Mouse (Mus musculus): Measurements from ENCODE around the gene Nt5c.
A peak's percentile ranks its signal among the peaks of the same experiment; 100 is the strongest.
"Not testable (repeated sequence)": the region's sequence is repeated elsewhere in the genome, so short reads cannot be mapped to it uniquely, and the experiment has no call there.

The Nt5c gene

GRCm38 (mm10) chr11:115510507-115510888, 18.8 kb upstream of the Nt5c start:
- DNase-seq (ENCODE audit: low spot score): no peak

- no peak for DNase-seq (ENCODE audit: low spot score)
Observed at GRCm38 (mm10) chr11:115509773-115510506, 18.3 kb upstream of the Nt5c start.

GRCm38 (mm10) chr11:115508061-115508460, 16.4 kb upstream of the Nt5c start:
- no peak for DNase-seq (ENCODE audit: low spot score)

DNA sequence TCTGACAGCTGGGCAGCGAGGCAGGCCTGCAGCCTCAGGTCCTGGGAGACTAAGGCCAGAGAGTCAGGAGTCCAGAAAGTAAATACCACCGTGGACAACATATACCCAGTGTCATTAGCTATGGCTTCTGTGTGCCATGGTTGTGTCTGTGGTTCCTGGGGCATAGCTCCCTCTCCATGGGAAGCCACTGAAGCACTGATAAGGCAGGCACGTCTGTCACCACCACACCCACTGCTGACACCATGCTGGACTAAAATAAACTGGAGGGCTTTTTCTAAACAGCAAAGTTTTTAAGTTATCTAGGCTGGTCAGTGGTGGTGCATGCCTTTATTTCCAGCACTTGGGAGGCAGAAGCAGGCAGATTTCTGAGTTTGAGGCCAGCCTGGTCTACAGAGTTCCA, 14.9 kb upstream of the Nt5c start:
- no peak for DNase-seq (ENCODE audit: low spot score)

DNA sequence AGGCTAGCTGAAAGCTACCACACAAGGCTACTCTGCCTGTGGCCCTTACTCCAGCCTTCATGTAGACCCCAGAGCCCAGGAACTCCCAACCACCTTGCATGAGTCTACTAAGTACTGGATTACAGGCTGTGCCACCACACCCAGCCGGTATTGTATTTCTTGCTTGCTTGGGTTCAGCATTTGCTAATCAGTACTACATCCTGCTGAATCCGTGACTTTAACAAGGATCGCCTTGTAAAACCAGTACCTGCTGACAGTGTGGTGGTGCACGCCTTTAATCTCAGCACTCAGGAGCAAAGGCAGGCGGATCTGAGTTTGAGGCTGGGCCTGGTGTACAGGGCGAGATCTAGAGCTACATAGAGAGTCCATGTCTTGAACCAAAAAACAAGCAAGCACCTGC, 11.0 kb upstream of the Nt5c start:
- no peak for DNase-seq (ENCODE audit: low spot score)

GRCm38 (mm10) chr11:115496559-115496958, 4.9 kb upstream of the Nt5c start:
- not testable (repeated sequence) for DNase-seq (ENCODE audit: low spot score)

DNA sequence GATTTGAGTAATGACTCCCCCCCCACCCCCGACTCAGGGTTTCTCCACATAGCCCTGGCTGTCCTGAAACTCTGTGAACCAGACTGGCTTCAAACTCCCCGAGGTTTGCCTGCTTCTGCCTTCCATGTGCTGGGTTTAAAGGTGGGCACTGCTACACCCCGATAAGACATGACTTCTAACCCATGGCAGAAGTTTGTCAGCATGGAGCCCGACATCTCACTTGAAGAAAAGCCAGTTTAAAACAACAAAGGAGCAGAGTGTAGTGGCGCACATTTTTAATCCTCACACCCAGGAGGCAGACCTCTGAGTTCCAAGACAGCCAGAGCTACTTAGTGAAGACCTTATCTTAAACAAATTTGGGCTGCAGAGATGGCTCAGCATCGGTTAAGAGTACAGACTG, 725 bp upstream of the Nt5c start:
- DNase-seq (ENCODE audit: low spot score): no peak

DNA sequence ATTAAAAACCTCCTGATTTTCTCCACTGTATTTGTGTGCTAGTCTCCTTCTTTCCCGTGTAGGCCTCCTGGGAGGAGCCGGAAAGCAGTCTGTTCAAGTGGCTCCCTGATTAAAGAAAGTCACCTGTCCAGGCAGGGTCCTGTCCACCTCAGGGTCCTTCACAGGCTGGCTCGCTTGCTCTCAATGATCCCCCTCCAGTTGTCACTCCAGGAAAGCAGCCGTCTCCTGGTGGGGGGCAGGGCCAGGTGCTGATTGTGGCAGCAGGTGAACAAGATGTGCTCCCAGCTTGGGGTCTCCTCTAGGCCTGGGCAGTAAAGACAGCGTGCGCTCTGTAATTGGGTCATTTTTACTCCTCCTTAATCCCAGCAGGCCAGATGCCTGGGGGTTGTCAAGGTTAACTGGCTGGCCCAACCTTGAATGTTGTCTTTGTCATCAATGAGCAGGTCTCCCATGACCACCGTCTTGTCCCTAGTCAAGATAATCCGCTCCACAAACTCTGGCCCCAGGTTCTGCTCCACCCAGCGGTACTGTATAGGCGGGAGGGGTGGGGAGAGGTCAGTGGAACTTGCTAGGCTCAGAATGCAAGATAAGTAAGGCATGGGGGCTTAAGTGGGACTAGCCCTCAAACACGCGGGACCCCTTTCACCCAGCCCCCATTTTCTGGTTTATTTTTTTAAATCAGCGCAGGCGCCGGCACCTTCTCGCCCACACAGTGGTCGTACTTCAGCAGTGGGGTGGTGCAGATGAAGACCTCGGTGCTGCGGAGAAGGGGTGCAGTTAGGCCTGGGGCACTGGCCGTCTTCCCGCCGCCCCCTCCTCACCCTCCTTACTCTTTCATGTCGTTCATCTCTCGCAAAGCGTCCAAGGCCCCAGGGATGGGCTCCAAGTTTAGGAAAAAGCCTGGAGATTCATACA, 964 bp downstream of the Nt5c start:
- no peak for DNase-seq (ENCODE audit: low spot score)

DNA sequence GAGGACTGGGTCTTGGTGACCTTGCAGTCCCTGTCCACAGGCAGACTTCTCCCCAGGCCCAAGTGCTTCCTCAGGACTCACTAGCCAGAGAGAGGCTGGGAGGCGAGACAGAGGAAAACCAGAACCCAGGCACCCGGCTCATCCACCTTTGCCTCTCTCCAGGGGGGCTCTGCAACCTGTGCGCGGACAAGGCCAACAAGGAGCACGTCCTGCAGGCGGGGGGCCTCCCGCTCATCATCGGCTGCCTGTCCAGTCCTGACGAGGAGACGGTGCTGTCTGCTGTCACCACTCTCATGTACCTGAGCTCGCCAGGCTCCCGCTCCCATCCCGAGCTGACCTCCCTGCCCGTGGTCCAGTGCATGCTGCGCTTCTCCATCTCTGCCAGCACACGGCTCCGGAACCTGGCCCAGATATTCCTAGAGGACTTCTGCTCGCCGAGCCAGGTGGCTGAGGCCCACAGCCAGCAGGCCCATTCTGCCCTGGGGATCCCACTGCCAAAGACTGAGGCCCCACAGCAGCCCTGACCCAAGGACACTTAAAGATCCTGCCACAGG, 3.0 kb downstream of the Nt5c start:
- DNase-seq (ENCODE audit: low spot score): no peak

DNA sequence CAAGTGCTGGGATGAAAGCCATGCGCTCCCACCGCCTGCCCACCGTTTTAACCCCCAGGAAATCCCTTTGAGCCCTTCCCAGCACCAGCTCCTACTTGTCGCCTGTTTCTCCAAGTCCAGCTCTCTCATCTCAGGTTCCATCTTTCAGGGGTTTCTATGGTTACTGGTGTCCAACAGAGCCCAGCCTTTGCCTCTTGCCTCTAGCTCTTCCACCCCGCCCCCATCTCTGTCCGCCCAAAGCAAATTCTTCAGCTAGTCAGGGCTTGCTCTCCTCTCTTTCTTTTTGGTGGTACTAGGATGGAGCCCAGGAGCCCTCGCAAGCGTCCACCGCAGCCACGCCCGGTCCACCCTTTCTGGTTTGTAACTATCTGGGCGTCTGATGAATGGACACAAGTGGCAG, 6.5 kb downstream of the Nt5c start:
- no peak for DNase-seq (ENCODE audit: low spot score)

DNA sequence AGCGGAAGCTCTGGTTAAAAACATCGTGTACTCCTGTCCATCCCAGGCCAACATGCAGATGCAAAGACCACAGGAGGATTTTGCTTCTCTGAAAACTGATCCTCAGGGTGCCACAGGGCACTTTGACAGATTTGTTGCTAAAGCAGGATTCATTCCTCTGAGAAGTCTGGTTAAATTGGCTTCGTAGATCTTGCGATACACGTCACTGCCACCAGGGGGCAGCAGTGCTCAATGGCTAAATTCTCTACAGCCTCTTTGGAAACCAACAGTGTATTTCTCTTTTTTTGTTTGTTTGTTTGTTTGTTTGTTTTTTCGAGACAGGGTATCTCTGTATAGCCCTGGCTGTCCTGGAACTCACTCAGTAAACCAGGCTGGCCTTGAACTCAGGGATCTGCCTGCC, 7.9 kb downstream of the Nt5c start:
- peak; percentile 79 for DNase-seq (ENCODE audit: low spot score)

DNA sequence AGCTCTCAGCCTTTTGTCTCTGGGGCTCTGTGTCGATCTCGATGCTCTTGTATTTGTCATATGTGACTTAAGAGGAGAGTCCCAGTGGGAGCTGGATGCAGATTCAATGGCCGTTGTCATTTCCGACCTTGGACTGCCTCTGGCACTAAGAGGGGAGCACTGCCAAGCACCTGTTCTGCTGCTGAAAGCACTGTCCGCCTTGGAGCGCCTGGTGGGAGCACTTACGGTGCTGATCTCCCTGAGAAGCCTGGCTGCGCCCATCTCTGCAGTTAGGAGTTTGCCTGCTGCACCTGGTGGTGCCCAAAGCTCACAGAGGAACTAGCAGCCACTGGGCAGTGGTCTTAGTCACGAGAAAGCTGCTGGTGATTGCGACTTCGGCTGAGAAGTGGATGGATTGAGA, 8.4 kb downstream of the Nt5c start:
- DNase-seq (ENCODE audit: low spot score): no peak

- DNase-seq (ENCODE audit: low spot score): no peak
Observed at GRCm38 (mm10) chr11:115481553-115482259, 10.0 kb downstream of the Nt5c start.

- DNase-seq (ENCODE audit: low spot score): no peak
Observed at GRCm38 (mm10) chr11:115478296-115478938, 13.2 kb downstream of the Nt5c start.

- DNase-seq (ENCODE audit: low spot score): not testable (repeated sequence)
Observed at GRCm38 (mm10) chr11:115477388-115477787, 14.3 kb downstream of the Nt5c start.

DNA sequence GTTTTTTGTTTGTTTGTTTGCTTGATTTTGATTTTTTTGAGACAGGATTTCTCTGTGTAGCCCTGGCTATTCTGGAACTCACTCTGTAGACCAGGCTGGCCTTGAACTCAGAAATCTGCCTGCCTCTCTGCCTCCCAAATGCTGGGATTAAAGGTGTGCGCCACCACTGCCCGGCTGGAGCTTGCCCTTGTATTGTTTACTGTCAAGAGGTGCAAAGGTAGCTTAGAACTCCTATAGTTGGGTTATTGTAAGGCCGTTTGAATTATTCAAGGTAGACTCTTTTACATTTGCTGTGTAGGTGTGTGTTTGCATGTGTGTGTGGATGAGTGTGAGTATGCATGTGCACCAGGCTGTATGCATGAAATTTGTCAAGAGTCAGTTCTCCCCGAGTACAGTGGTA, 15.0 kb downstream of the Nt5c start:
- DNase-seq (ENCODE audit: low spot score): not testable (repeated sequence)

DNA sequence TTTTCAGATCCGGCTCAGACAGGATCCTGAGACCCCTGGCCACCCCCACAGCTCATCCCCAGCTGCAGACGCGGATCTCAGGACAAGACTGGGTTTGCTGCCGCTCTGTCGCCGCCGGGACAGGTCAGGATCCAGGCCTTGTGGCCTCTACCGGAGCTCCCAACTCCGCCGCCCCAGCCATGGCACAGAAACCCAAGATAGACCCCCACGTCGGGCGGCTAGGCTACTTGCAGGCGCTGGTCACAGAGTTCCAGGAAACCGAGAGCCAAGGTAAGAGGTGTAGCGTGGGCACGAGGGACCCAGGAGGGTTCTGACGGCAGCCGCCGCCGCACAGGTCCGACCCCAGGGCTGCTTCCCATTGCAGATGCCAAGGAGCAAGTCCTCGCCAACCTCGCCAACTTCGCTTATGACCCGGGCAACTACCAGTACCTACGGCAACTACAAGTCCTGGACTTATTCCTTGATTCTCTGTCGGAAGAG, 15.9 kb downstream of the Nt5c start:
- DNase-seq (ENCODE audit: low spot score): no peak

DNA sequence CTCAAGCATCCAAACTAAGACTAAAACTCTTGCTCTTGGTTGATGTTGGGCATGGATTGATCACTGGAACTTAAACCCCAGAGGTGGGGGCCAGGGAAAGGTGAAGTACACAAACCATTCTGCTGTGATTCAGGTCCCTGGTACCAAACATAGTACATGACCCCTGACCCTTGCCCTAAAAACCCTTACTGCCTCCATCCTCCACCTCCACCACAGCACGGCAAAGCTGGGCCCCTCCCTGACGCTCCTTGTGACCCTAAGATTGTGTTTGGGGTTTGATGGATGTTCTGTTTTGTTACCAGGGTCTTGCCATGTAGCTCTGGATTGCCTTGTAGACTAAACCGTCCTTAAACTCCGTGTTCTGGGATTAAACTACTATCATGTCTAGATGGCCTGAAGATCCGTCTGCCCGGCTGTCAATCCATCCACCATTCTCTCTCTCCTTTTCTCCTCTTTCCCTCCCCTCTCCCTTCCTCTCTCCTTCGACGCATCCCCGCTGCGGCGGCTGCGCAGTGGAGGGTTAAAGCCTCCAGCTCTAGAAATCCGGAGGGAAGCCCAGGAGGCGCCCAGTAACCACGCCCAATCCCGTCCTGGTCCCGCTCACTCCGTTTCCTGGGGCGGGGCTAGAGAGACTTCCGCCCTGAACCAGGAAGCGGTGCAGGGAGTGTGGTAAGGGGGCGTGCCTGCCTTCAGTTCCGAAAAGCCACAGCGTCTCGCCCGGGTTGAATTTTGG, 16.5 kb downstream of the Nt5c start, which contains the start of gene Armc7:
Gene Armc7 (plus strand): TSS at position 643 of the 733 bp plus-strand sequence.
- peak; percentile 91 for DNase-seq (ENCODE audit: low spot score)

- peak; percentile 90 for DNase-seq (ENCODE audit: low spot score)
Observed at GRCm38 (mm10) chr11:115473626-115474275, 17.9 kb downstream of the Nt5c start.

DNA sequence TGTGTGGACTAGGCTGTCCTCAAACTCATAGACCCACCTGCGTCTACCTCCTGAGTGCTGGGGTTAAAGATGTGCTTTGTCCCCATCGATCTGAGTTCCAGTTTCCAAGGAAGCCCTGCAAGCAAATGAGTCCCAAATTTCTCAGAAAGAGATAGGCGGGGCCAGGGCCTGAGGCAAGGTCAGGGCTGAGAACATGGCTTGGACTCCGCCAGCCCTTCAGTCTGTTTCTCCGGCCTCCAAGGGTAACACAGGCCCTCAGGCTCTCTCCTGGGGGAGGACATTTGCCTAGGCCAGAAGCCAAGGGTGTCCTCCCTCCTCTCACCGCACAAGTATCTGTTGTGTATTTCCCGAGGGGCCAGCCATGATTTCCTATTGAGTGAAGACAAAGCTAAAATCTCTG, 19.5 kb downstream of the Nt5c start:
- no peak for DNase-seq (ENCODE audit: low spot score)

Data from urinary bladder, postnatal 25 days (tissue).